Mouse (Mus musculus) lung, postnatal 0 days (tissue): ENCODE results near the gene Eml6.

Experiments
- CTCF ChIP-seq: IDR thresholded peaks from 2 replicates; pipeline ENCODE4 v1.5.1; 2016; ENCODE audit warnings: antibody characterized with exemption, mild to moderate bottlenecking
- EP300 ChIP-seq: IDR thresholded peaks from 2 replicates; pipeline ENCODE4 v1.6.1; 2016; ENCODE audit warnings: antibody characterized with exemption, mild to moderate bottlenecking, control low read depth

- TF ChIP-seq EP300 (no peak), CTCF (no peak)
Measured at GRCm38 (mm10) chr11:29790796-29791195, 235.0 kb downstream of the Eml6 start.
